Mouse (Mus musculus): ENCODE data around the gene Lsamp. TPM values are rescaled to one million over a fixed set of nuclear protein-coding genes. Genes with fewer than 3 reads are reported as not detected.

Gene Lsamp
- total RNA-seq, 1 experiment = not detected

GRCm38 (mm10) chr16:42157816-42158215 lies 2173.7 kb downstream of the Lsamp start:
- in situ Hi-C loops (cut with MboI; ENCODE audit: low sequenced_read_pairs in 2 of 2, unreplicated experiment in 2 of 2) = loop anchor here in 1 of 2 experiments (25.0 kb wide), 1 partner anchor 1554 kb away; no protein-coding TSS in a partner anchor
- Histone ChIP-seq H3K9ac (ENCODE audit: insufficient read depth, low read depth, low read length, poor library complexity, severe bottlenecking) (no peak overlapping the region), H3K9me3 (ENCODE audit: control insufficient read depth, insufficient read depth, low read depth, low read length) (no peaks in the 10 kb centered on the region), H3K4me3 (ENCODE audit: insufficient read depth in 1 of 2, low read depth in 1 of 2, low read length in 2 of 2, poor library complexity in 1 of 2, severe bottlenecking in 1 of 2) (no peak overlapping the region), H3K36me3 (ENCODE audit: control insufficient read depth, insufficient read depth, low read length, poor library complexity, severe bottlenecking) (no peaks in the 10 kb centered on the region), H3K27ac (ENCODE audit: insufficient read depth, low read depth, low read length, poor library complexity, severe bottlenecking) (no peak overlapping the region), H3K4me1 (ENCODE audit: control insufficient read depth in 2 of 2, insufficient read depth in 2 of 2, low read length in 2 of 2, poor library complexity in 1 of 2) (no peaks in the 10 kb centered on the region)
- no peak for DNase-seq (ENCODE audit: low read depth, low spot score)
- TF ChIP-seq MAFK (IDR thresholded peaks at IDR 0.05; ENCODE audit: insufficient read depth, low read depth, low read length) (no peak), ZNF384 (IDR thresholded peaks at IDR 0.05; ENCODE audit: low read depth, low read length) (no peak), CHD2 (IDR thresholded peaks at IDR 0.05; ENCODE audit: low read depth, low read length) (no peak), ZC3H11A (IDR thresholded peaks at IDR 0.05; ENCODE audit: borderline replicate concordance, low read depth, low read length) (no peak), HCFC1 (IDR thresholded peaks at IDR 0.05; ENCODE audit: borderline replicate concordance, insufficient read depth, low read length) (no peak)

GRCm38 (mm10) chr16:42164941-42165340 lies 2180.8 kb downstream of the Lsamp start:
- H3K9me3 ChIP-seq (ENCODE audit: control insufficient read depth, insufficient read depth, low read depth, low read length) = no peaks in the 10 kb centered on the region
- no peak overlapping the region for H3K4me3 ChIP-seq (ENCODE audit: insufficient read depth in 1 of 2, low read depth in 1 of 2, low read length in 2 of 2, poor library complexity in 1 of 2, severe bottlenecking in 1 of 2)
- peak; percentile 80 for DNase-seq (ENCODE audit: low read depth, low spot score)
- no peaks in the 10 kb centered on the region for H3K36me3 ChIP-seq (ENCODE audit: control insufficient read depth, insufficient read depth, low read length, poor library complexity, severe bottlenecking)
- in situ Hi-C loops (cut with MboI; ENCODE audit: low sequenced_read_pairs in 2 of 2, unreplicated experiment in 2 of 2) = loop anchor here in 1 of 2 experiments (25.0 kb wide), 1 partner anchor 1547 kb away; no protein-coding TSS in a partner anchor
- TF ChIP-seq ZC3H11A (IDR thresholded peaks at IDR 0.05; ENCODE audit: borderline replicate concordance, low read depth, low read length) (peak; percentile 95), ZNF384 (IDR thresholded peaks at IDR 0.05; ENCODE audit: low read depth, low read length) (no peak)
- no peaks in the 10 kb centered on the region for H3K4me1 ChIP-seq (ENCODE audit: control insufficient read depth in 2 of 2, insufficient read depth in 2 of 2, low read length in 2 of 2, poor library complexity in 1 of 2)
- no peak overlapping the region for H3K27ac ChIP-seq (ENCODE audit: insufficient read depth, low read depth, low read length, poor library complexity, severe bottlenecking)
- no peak overlapping the region for H3K9ac ChIP-seq (ENCODE audit: insufficient read depth, low read depth, low read length, poor library complexity, severe bottlenecking)

- Histone ChIP-seq H3K9me3 (ENCODE audit: control insufficient read depth, insufficient read depth, low read depth, low read length) (no peaks in the 10 kb centered on the region), H3K36me3 (ENCODE audit: control insufficient read depth, insufficient read depth, low read length, poor library complexity, severe bottlenecking) (no peaks in the 10 kb centered on the region), H3K9ac (ENCODE audit: insufficient read depth, low read depth, low read length, poor library complexity, severe bottlenecking) (no peak overlapping the region), H3K4me1 (ENCODE audit: control insufficient read depth in 2 of 2, insufficient read depth in 2 of 2, low read length in 2 of 2, poor library complexity in 1 of 2) (no peaks in the 10 kb centered on the region), H3K4me3 (ENCODE audit: insufficient read depth in 1 of 2, low read depth in 1 of 2, low read length in 2 of 2, poor library complexity in 1 of 2, severe bottlenecking in 1 of 2) (no peak overlapping the region), H3K27ac (ENCODE audit: insufficient read depth, low read depth, low read length, poor library complexity, severe bottlenecking) (no peak overlapping the region)
- in situ Hi-C loops (cut with MboI; ENCODE audit: low sequenced_read_pairs in 2 of 2, unreplicated experiment in 2 of 2) = loop anchor here in 1 of 2 experiments (25.0 kb wide), 1 partner anchor 1544 kb away; no protein-coding TSS in a partner anchor
- DNase-seq (ENCODE audit: low read depth, low spot score) = no peak
- TF ChIP-seq HCFC1 (IDR thresholded peaks at IDR 0.05; ENCODE audit: borderline replicate concordance, insufficient read depth, low read length) = no peak
Measured at GRCm38 (mm10) chr16:42168292-42168691, 2184.1 kb downstream of the Lsamp start.

GRCm38 (mm10) chr16:42169447-42170140 lies 2185.4 kb downstream of the Lsamp start:
- Histone ChIP-seq H3K36me3 (ENCODE audit: control insufficient read depth, insufficient read depth, low read length, poor library complexity, severe bottlenecking) (no peaks in the 10 kb centered on the region), H3K9ac (ENCODE audit: insufficient read depth, low read depth, low read length, poor library complexity, severe bottlenecking) (no peak overlapping the region), H3K4me3 (ENCODE audit: insufficient read depth in 1 of 2, low read depth in 1 of 2, low read length in 2 of 2, poor library complexity in 1 of 2, severe bottlenecking in 1 of 2) (no peak overlapping the region), H3K9me3 (ENCODE audit: control insufficient read depth, insufficient read depth, low read depth, low read length) (no peaks in the 10 kb centered on the region), H3K4me1 (ENCODE audit: control insufficient read depth in 2 of 2, insufficient read depth in 2 of 2, low read length in 2 of 2, poor library complexity in 1 of 2) (no peaks in the 10 kb centered on the region), H3K27ac (ENCODE audit: insufficient read depth, low read depth, low read length, poor library complexity, severe bottlenecking) (no peak overlapping the region)
- TF ChIP-seq HCFC1 (IDR thresholded peaks at IDR 0.05; ENCODE audit: borderline replicate concordance, insufficient read depth, low read length) = no peak
- no peak for TF ChIP-seq CHD2 (IDR thresholded peaks at IDR 0.05; ENCODE audit: low read depth, low read length)
- peak; percentile 91 for TF ChIP-seq ZC3H11A (IDR thresholded peaks at IDR 0.05; ENCODE audit: borderline replicate concordance, low read depth, low read length)
- TF ChIP-seq MAFK (IDR thresholded peaks at IDR 0.05; ENCODE audit: insufficient read depth, low read depth, low read length) = peak; percentile 88
- DNase-seq (ENCODE audit: low read depth, low spot score) = peak; percentile 62
- in situ Hi-C loops (cut with MboI; ENCODE audit: low sequenced_read_pairs in 2 of 2, unreplicated experiment in 2 of 2) = loop anchor here in 1 of 2 experiments (25.0 kb wide), 1 partner anchor 1543 kb away; no protein-coding TSS in a partner anchor

GRCm38 (mm10) chr16:42172476-42172875 lies 2188.3 kb downstream of the Lsamp start:
- Histone ChIP-seq H3K36me3 (ENCODE audit: control insufficient read depth, insufficient read depth, low read length, poor library complexity, severe bottlenecking) (no peaks in the 10 kb centered on the region), H3K9ac (ENCODE audit: insufficient read depth, low read depth, low read length, poor library complexity, severe bottlenecking) (no peak overlapping the region), H3K27ac (ENCODE audit: insufficient read depth, low read depth, low read length, poor library complexity, severe bottlenecking) (no peak overlapping the region), H3K9me3 (ENCODE audit: control insufficient read depth, insufficient read depth, low read depth, low read length) (no peaks in the 10 kb centered on the region), H3K4me3 (ENCODE audit: insufficient read depth in 1 of 2, low read depth in 1 of 2, low read length in 2 of 2, poor library complexity in 1 of 2, severe bottlenecking in 1 of 2) (no peak overlapping the region), H3K4me1 (ENCODE audit: control insufficient read depth in 2 of 2, insufficient read depth in 2 of 2, low read length in 2 of 2, poor library complexity in 1 of 2) (no peaks in the 10 kb centered on the region)
- DNase-seq (ENCODE audit: low read depth, low spot score) = peak; percentile 54
- no peak for TF ChIP-seq HCFC1 (IDR thresholded peaks at IDR 0.05; ENCODE audit: borderline replicate concordance, insufficient read depth, low read length)
- TF ChIP-seq CHD2 (IDR thresholded peaks at IDR 0.05; ENCODE audit: low read depth, low read length) = no peak
- TF ChIP-seq ZC3H11A (IDR thresholded peaks at IDR 0.05; ENCODE audit: borderline replicate concordance, low read depth, low read length) = no peak
- no peak for TF ChIP-seq ZNF384 (IDR thresholded peaks at IDR 0.05; ENCODE audit: low read depth, low read length)
- no peak for TF ChIP-seq MAFK (IDR thresholded peaks at IDR 0.05; ENCODE audit: insufficient read depth, low read depth, low read length)
- in situ Hi-C loops (cut with MboI; ENCODE audit: low sequenced_read_pairs in 2 of 2, unreplicated experiment in 2 of 2) = loop anchor here in 1 of 2 experiments (25.0 kb wide), 1 partner anchor 1540 kb away; no protein-coding TSS in a partner anchor
